Mouse (Mus musculus) lung, postnatal 0 days (tissue): ENCODE results near the gene Ubr7.

ENCODE experiments used
- CTCF ChIP-seq: IDR thresholded peaks from 2 replicates; pipeline ENCODE4 v1.5.1; 2016; ENCODE audit warnings: antibody characterized with exemption, mild to moderate bottlenecking
- EP300 ChIP-seq: IDR thresholded peaks from 2 replicates; pipeline ENCODE4 v1.6.1; 2016; ENCODE audit warnings: antibody characterized with exemption, mild to moderate bottlenecking, control low read depth

GRCm38 (mm10) chr12:102748256-102748655 lies 9.5 kb upstream of the Ubr7 start:
- TF ChIP-seq CTCF: no peak
- TF ChIP-seq EP300: no peak
